Mouse (Mus musculus) thymus, postnatal 36 days (tissue): ENCODE data around the gene Brd1.
A peak's percentile ranks its signal among the peaks of the same experiment; 100 is the strongest.

Experiments used
- DNase-seq, 2 experiments: peaks; one replicate each; pipeline ENCODE4 v3.0.0; 2022; ENCODE audit warnings: mixed read lengths in 2 of 2

Gene Brd1

GRCm38 (mm10) chr15:88680931-88681330 is 53.1 kb downstream of the Brd1 start:
- DNase-seq = no peak

GRCm38 (mm10) chr15:88677568-88677967 is 56.5 kb downstream of the Brd1 start:
- no peak for DNase-seq

DNA sequence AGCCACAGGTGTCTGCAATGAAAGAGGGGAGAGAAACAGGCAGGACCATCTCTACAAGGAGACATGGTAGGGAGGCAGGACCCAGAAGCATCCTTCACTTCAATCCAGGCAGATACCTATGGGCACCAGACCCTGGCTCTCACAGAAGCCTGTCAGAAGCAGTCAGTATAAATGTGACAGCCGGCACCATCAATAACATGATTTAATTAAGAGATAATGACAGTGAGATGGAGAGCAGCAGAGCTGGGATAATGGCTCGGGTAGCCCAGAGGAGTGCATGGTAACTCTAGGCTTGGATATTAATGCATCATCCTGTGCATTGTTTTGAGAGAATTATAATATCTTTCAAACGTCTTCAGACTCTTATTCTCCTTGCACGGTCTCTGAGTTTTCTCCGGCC is 58.0 kb downstream of the Brd1 start:
- no peak for DNase-seq

DNA sequence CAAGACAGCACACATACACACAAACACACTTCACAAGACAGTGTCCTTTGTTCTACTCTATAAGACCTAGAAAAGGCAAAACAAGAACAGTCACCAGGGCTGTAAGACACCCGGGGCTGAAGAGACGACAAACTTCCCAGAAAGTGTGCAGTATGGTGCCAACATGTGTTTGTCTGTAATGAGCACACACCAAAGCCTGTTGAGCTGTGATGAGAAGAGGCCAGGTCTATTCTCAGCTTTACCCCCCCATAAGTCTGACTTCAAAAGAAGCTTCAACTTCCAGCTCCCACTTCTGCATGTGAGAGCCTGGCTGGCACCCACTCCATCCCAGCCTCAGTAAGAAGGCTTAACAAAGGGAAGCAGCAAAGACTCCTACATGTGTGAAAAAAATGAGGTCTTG is 65.3 kb downstream of the Brd1 start:
- DNase-seq = no peak

- DNase-seq = no peak
These were observed 66.4 kb downstream of the Brd1 start for GRCm38 (mm10) chr15:88667653-88668052.

DNA sequence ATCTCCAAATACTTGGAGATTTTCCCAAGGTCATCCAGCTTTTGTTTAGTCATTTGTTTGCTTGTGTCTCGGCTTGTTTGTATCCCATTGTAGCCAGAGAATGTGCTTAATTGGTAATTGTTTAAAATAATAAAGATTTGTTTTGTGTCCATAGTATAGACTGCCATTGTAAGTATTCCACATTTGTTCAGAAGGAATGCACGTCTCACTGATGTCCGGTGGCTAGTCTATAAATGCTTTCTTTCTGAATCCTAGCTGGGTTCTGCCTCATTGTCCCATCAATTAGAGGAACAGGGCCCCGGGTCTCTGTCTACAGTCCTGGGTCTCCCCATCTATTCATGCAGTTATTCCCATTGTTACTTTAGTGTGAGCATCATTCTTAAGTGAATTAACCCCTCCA is 68.2 kb downstream of the Brd1 start:
- DNase-seq = no peak

DNA sequence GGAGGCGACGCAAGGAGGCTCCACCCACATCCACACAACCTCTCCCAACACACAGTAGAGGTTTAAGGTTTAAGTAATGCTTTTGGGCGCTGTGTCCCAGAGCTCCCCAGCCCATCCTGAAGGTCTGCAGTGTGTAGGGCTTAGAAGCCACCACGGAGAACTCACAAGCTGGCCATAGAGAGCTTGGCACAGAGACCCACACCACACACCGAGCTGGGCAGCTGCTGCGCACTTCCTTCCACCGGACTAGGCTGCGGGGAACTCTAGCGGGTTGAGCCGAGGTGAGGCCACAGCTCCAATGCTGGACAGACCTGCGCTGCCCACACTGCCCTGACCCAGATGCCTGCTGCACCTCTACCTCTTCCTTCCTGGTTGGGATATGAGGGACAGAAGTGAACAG is 71.0 kb downstream of the Brd1 start:
- DNase-seq = no peak

- DNase-seq = peak; percentile 18 to 47
These were observed 71.8 kb downstream of the Brd1 start for GRCm38 (mm10) chr15:88662111-88662850.

DNA sequence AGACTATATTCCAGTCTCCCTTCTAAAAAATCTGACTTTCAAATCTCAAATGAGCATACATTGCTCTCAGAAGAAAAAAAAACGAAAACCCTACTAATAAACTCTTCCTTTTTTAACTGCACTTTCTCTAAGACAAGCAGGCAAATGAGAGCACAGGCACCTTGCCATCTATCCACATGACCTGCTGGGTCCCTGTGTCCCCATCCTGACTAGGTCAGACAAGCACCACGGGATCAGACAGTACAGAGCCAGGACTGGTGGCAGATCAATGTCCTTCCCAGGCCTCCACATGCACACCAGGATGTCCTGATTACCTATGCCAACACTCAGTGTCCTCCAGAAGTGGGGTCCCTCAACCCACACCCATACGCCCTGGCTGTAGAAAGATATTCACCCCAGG is 72.4 kb downstream of the Brd1 start:
- DNase-seq = no peak

- no peak for DNase-seq
These were observed 82.0 kb downstream of the Brd1 start for GRCm38 (mm10) chr15:88652006-88652405.

GRCm38 (mm10) chr15:88651019-88651418 is 83.0 kb downstream of the Brd1 start:
- DNase-seq = peak; percentile 39 to 45
